In genomic region chr14:7773714-7774389, GRCm38 (mm10) we compare ENCODE assay signal across 9 mouse cellular contexts. TPM values are rescaled to one million over a fixed set of nuclear protein-coding genes. Genes with fewer than 3 reads are reported as not detected.
DNase-seq lines count a peak whose midpoint lies in the region; ATAC-seq and TF ChIP-seq lines count a peak whose summit lies in the region.
"Had no signal": no experiment of that assay in that cellular context is flagged by ENCODE, and none has a peak within 500 bp of the region (broad histone marks: within the 10 kb centered on the region; RNA-seq: fewer than 3 reads in every experiment).

No protein-coding gene starts in this region.

- no peaks in the 10 kb centered on the region for H3K9me3 ChIP-seq in forebrain, embryonic 12.5 days
- no peaks in the 10 kb centered on the region for H3K9me3 ChIP-seq in liver, embryonic 15.5 days (replicated peaks)
- H3K9me3 ChIP-seq in stomach, postnatal 0 days (ENCODE audit: control insufficient read depth, low read length): no peaks in the 10 kb centered on the region
- H3K9me3 ChIP-seq: G1E had no signal

- TF ChIP-seq EP300 in stomach, postnatal 0 days (optimal IDR thresholded peaks at IDR 0.05): no peak

- no peak for TF ChIP-seq CTCF in stomach, postnatal 0 days (IDR thresholded peaks at IDR 0.05; ENCODE audit: low read depth)

- DNase-seq in ovary, adult 18-20 months (ENCODE audit: low spot score): peak; percentile 8
- no peak for DNase-seq in ovary, postnatal 10 days (ENCODE audit: low spot score)
- DNase-seq in heart, postnatal 10 days: peak; percentile 57 to 66
- DNase-seq in kidney, postnatal 25 days: peak; percentile 64 to 82
- DNase-seq in natural killer cell, adult 2 months (ENCODE audit: low spot score in 2 of 2): peak; percentile 71 to 84
- DNase-seq in stomach, postnatal 0 days (ENCODE audit: low spot score): peak; percentile 68

- H3K27ac ChIP-seq in forebrain, embryonic 12.5 days: peak overlapping the region; percentile 68; the same call in 1 of the 2 replicates
- H3K27ac ChIP-seq in liver, embryonic 15.5 days (replicated peaks): peak overlapping the region; percentile 19; the same call in 1 of the 2 replicates
- H3K27ac ChIP-seq in stomach, postnatal 0 days (replicated peaks): no peak overlapping the region; the same call in 1 of the 2 replicates

- H3K36me3 ChIP-seq in forebrain, embryonic 12.5 days (replicated peaks): no peaks in the 10 kb centered on the region
- H3K36me3 ChIP-seq in liver, embryonic 15.5 days (replicated peaks): no peaks in the 10 kb centered on the region
- H3K36me3 ChIP-seq in stomach, postnatal 0 days (ENCODE audit: control insufficient read depth, insufficient read depth, low read length): no peaks in the 10 kb centered on the region
- H3K36me3 ChIP-seq: G1E had no signal

- intact Hi-C loops in heart, postnatal 10 days (cut with DNase I): no loop called here

- H3K4me3 ChIP-seq in forebrain, embryonic 12.5 days (replicated peaks): peak overlapping the region; percentile 42
- H3K4me3 ChIP-seq in liver, embryonic 15.5 days (replicated peaks): peak overlapping the region; percentile 62
- H3K4me3 ChIP-seq in stomach, postnatal 0 days (ENCODE audit: low read depth, low read length): peak overlapping the region; percentile 46

- peak; percentile 73 for ATAC-seq in forebrain, embryonic 12.5 days (ENCODE audit: low FRiP score)
- peak; percentile 40; the same call in 1 of the 2 replicates for ATAC-seq in liver, embryonic 15.5 days (ENCODE audit: insufficient read depth)
- ATAC-seq in stomach, postnatal 0 days (ENCODE audit: low FRiP score, low TSS enrichment): peak; percentile 66

- no peaks in the 10 kb centered on the region for H3K27me3 ChIP-seq in forebrain, embryonic 12.5 days
- H3K27me3 ChIP-seq in liver, embryonic 15.5 days: no peaks in the 10 kb centered on the region; the same call in 1 of the 2 replicates
- H3K27me3 ChIP-seq in stomach, postnatal 0 days (ENCODE audit: control insufficient read depth, insufficient read depth, low read length): no peaks in the 10 kb centered on the region

- 50% methylated on average over 24 of the region's 24 CpGs for WGBS in forebrain, embryonic 12.5 days
- 12% methylated on average over 24 of the region's 24 CpGs for WGBS in liver, embryonic 15.5 days (ENCODE audit: insufficient replicate concordance)
- WGBS in stomach, postnatal 0 days: 30% methylated on average over 24 of the region's 24 CpGs

- peak overlapping the region; percentile 48 for H3K4me2 ChIP-seq in forebrain, embryonic 12.5 days
- peak overlapping the region; percentile 62 for H3K4me2 ChIP-seq in liver, embryonic 15.5 days
- peak overlapping the region; percentile 50 for H3K4me2 ChIP-seq in stomach, postnatal 0 days (replicated peaks; ENCODE audit: low read depth)

- H3K4me1 ChIP-seq in forebrain, embryonic 12.5 days: no peaks in the 10 kb centered on the region
- H3K4me1 ChIP-seq in liver, embryonic 15.5 days (replicated peaks): no peaks in the 10 kb centered on the region
- no peaks in the 10 kb centered on the region for H3K4me1 ChIP-seq in stomach, postnatal 0 days (replicated peaks; ENCODE audit: control insufficient read depth, insufficient read depth)

- H3K9ac ChIP-seq in forebrain, embryonic 12.5 days: no peak overlapping the region
- H3K9ac ChIP-seq in liver, embryonic 15.5 days: peak overlapping the region; percentile 43; the same call in 1 of the 2 replicates
- peak overlapping the region; percentile 54 for H3K9ac ChIP-seq in stomach, postnatal 0 days (ENCODE audit: low read length)

RNA-seq across cellular contexts. Expression of gene Gm26661, which starts 17.5 kb away (rescaled TPM):
- polyA plus RNA-seq in forebrain, embryonic 12.5 days (2016; fragmentation: Nextera tagmentation; extraction: Ambion mirVana): not detected in 2 replicates
- total RNA-seq in heart, postnatal 10 days (2021): not detected
- polyA plus RNA-seq in liver, embryonic 15.5 days (2015; fragmentation: Nextera tagmentation; extraction: Ambion mirVana): not detected in 2 replicates
- polyA plus RNA-seq in stomach, postnatal 0 days (2015; fragmentation: Nextera tagmentation; extraction: Ambion mirVana): not detected in 2 replicates
- total RNA-seq: G1E had no signal
- polyA plus RNA-seq: G1E had no signal

RNA-seq across cellular contexts. Expression of gene Flnb, which starts 43.9 kb away (rescaled TPM):
- polyA plus RNA-seq in forebrain, embryonic 12.5 days (2016; fragmentation: Nextera tagmentation; extraction: Ambion mirVana): 21.3 and 22.9 TPM in 2 replicates
- 10 to 100 TPM; 40.5 to 43.6 TPM for total RNA-seq in heart, postnatal 10 days (2021)
- 3.6 and 4.2 TPM in 2 replicates for polyA plus RNA-seq in liver, embryonic 15.5 days (2015; fragmentation: Nextera tagmentation; extraction: Ambion mirVana)
- polyA plus RNA-seq in stomach, postnatal 0 days (2015; fragmentation: Nextera tagmentation; extraction: Ambion mirVana): 8.3 and 8.8 TPM in 2 replicates
